Mouse (Mus musculus) frontal cortex, postnatal 14 days (tissue): ENCODE data around the gene Ankzf1.
"Not testable (repeated sequence)": the region's sequence is repeated elsewhere in the genome, so short reads cannot be mapped to it uniquely, and the experiment has no call there.

Experiments used
- DNase-seq, 2 experiments: peaks; one replicate each; pipeline ENCODE4 v3.0.0; 2022; ENCODE audit warnings: low spot score in 2 of 2

Gene Ankzf1

GRCm38 (mm10) chr1:75223532-75223931 lies 31.6 kb downstream of the Ankzf1 start:
- no peak for DNase-seq

- DNase-seq = no peak
These were observed 33.5 kb downstream of the Ankzf1 start for GRCm38 (mm10) chr1:75225473-75225872.

DNA sequence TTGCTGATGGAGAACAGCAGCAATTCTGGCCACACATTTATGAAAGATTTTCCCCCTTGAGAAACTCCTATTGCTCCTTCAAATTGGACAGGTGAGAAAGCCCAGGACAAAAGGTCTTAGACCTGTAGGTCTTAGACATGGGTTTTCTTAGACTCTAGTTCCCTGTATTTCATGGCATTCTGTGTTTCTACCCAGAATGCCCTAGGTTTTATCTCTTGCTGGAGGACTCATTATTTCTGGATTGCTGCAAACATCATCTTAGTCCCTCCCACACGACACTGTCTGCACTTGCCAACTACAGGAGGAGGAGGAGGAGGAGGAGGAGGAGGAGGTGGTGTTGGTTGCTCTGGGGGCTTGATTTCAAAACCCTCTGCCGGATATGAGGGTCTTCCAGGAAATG lies 34.2 kb downstream of the Ankzf1 start:
- no peak for DNase-seq

DNA sequence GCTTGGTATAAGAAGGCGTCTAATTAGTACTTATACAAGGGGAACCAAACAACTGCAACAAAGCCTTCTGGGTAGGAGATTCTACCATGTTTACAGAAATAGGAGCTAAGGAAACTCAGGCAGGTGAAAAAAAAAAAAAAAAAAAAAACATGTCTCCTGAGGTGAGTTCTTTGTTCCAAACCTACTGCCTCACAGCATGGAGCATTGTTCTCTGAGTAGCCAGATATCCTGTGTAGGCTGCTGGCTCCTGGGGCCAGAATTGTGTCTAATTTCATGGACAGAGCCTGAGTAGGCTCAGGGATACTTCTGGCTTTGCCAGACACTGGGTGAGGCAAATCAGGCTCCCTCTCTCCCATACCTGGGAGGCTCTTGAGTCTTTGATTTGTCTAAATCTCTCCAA lies 35.7 kb downstream of the Ankzf1 start:
- no peak for DNase-seq

DNA sequence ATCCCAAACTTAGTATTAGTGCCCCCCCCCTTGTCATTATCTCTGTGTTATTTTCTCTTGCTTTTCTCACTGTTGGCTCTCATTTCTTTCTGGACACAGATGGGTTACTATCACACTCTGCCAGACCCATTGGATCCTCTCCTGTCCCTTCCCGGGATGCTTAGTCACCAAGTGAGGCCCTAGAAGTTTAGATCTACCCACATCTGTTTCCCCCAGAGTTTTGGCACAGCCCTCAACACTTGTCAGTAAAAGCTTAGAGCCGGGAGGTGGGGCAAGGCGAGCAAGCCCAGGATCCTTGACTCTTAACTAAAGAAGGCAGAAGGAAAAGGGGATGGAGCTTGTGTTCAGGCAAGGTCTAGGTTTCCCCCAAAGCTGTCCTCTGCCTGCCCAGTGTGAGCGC lies 37.2 kb downstream of the Ankzf1 start:
- DNase-seq = no peak

- DNase-seq = no peak
These were observed 38.5 kb downstream of the Ankzf1 start for GRCm38 (mm10) chr1:75230335-75230994.

GRCm38 (mm10) chr1:75231224-75231623 lies 39.3 kb downstream of the Ankzf1 start:
- no peak for DNase-seq

GRCm38 (mm10) chr1:75231664-75232152 lies 39.8 kb downstream of the Ankzf1 start, which contains the start of gene A630095N17Rik:
Gene A630095N17Rik, minus strand, starts transcription at chr1:75232102.
- DNase-seq = no peak

DNA sequence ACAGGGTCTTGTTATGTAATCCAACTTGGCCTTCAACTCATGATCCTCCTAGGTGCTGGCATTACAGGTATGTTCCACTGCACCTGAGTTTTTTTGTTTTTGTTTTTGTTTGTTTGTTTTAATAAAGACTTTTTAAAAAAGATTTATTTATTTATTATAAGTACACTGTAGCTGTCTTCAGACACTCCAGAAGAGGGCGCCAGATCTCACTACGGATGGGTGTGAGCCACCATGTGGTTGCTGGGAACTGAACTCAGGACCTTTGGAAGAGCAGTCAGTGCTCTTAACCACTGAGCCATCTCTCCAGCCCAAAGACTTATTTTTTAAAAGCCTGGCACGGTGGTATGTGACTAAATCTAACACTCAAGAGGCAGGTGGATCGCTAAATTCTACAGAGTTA lies 40.5 kb downstream of the Ankzf1 start:
- not testable (repeated sequence) for DNase-seq

DNA sequence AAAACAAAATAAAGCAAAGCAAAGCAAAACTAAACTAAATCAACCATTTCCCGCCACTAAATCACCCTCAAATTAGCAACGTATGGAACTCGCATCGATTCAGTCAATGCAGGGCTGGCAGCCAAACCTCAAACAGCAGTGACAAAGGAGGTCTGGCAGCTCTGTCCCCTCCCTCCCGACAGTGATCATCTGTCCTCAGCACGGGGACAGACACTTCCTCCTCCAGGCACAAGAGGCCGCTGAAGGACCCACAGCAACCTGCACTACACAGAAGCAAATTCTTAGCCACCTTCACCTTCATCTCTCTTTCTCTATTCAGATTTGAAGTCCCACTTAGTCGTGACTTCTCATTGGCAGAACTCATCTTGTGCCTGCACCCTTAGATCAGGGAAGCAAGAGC lies 42.7 kb downstream of the Ankzf1 start:
- DNase-seq = no peak

DNA sequence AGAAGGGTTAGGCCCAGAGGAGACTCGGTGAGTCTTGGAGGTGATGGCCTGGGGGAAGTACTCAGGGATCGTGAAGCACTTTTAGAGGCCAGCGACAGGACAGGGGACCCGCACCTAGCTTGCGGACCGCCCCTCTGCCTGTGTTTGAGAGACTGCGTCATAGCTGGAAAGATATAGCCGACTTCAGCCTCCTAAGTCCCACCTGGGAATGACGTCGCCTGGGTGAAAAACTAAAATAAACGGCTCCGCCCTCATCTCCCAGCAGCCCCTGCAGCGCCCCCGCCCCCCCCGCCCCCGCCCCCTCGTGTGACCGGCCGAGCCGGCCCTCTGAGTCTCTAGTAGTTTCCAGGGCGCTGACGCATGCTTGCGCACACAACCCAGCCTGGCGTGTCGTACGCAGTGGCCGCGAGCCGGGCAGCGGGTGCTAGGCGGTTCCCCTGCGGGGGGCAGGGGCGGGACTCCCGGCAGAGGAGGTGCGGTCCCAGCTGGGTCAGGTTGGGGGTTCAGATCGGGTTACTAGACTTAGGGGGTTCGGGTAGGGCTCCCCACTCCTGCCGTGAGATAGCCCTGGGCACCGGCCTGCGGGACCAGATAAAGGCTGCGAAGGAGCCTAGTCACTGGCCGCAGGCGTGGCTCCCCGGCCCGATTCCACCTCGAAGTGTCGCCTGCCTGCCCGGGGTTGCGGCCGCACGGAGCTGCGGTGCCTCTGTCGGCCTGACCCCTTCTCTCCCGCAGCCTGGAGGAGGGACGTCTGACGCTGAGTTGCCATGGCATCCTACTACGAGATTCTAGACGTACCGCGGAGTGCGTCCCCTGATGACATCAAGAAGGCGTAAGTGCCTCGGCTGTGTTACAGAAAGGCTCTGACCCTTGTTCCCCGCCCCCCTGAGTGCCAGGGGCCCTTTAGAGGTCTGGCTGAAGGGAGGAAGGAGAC lies 44.4 kb downstream of the Ankzf1 start, which contains the start of gene Dnajb2:
TSS of gene Dnajb2 (plus strand) at position 290 of the 934 bp plus-strand sequence.
- DNase-seq = peak in 1 of 2 experiments; percentile 66

GRCm38 (mm10) chr1:75239591-75239990 lies 47.6 kb downstream of the Ankzf1 start:
- no peak for DNase-seq

DNA sequence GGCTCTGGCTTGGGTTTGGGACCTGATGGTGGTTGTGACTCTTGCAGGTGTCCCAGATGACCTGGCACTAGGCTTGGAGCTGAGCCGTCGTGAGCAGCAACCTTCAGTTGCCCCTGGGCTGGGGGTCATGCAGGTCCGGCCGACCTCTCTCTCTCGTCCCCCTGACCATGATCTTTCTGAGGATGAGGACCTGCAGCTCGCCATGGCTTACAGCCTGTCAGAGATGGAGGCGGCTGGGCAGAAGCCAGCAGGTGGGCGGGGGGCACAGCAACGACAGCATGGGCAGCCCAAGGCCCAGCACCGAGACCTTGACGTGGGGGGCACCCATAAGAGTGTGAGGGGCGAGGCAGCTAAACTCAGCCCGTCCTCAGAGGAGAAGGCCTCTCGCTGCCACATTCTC lies 51.5 kb downstream of the Ankzf1 start:
- no peak for DNase-seq

DNA sequence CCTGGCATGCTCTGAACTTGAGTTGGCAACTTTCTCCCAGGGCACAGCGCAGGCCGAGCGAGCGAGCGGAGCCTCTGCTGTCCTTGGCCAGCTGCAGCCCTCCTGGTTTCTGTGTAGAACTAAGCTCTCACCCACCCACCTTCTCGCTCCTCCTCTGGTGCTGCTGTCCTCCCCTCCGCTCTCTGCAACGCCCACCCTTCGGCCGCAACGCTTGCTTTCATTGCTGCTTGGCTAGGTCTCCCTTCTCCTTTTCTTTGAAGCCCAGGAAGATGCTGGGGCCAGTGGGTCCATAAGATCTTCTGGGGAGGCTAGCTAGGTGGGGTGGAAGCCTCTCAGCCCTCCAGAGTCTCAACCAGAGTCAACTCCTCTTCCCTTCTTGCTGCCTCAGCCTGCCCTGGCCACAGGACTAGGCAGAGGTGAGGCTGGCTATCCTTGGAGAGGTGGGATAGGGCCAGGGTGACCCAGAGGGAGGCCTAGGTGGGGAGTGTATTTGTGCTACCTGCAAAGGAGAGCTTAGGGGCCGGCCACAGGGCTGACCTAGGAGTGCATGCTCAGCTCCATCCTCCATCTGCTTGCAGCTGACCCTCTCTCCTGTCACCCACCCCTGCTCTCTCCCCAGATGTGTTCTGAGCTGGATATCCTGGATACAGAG lies 52.4 kb downstream of the Ankzf1 start:
- DNase-seq = no peak

GRCm38 (mm10) chr1:75244836-75245235 lies 52.9 kb downstream of the Ankzf1 start:
- no peak for DNase-seq

DNA sequence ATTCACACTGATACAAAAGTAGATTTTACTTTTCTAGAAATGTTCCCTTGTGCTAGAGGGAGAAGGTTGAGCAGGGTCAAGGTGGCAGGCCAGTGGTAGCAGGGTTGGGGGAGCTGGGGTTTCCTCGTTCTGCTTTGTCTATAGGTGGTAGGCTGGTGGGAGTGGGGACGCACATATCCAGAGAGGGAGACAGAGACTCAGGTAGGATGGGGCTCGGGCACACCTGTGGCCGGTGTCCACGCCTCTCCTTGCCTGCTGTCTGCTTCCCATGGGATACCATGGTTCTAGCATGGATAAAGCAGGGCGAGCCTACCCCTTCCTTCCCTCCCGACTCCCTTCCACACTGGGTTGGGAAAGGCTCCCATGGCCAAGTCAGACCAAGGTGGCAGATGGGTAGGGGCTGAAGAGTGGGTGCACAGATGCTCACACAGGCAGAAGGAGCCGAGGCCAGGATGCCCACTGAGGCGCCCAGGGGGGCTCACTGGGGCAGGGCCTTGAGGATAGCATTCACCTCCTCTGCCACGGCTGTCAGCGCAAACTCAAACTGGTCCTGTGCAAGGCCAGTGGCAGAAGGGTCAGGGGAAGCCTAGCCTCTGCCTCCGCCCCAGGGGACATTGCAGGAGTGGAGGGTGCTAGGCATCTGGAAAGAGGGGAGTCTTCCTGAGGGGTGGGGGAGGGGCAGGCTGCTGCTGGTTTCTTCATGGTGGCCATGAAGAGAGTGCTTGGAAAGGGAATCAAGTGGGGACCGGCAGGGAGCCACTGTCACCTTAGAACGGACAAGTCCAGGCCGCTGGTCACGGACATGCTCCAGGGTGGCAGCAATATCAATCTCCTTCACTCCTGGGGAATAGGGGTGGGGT lies 55.4 kb downstream of the Ankzf1 start:
- no peak for DNase-seq

DNA sequence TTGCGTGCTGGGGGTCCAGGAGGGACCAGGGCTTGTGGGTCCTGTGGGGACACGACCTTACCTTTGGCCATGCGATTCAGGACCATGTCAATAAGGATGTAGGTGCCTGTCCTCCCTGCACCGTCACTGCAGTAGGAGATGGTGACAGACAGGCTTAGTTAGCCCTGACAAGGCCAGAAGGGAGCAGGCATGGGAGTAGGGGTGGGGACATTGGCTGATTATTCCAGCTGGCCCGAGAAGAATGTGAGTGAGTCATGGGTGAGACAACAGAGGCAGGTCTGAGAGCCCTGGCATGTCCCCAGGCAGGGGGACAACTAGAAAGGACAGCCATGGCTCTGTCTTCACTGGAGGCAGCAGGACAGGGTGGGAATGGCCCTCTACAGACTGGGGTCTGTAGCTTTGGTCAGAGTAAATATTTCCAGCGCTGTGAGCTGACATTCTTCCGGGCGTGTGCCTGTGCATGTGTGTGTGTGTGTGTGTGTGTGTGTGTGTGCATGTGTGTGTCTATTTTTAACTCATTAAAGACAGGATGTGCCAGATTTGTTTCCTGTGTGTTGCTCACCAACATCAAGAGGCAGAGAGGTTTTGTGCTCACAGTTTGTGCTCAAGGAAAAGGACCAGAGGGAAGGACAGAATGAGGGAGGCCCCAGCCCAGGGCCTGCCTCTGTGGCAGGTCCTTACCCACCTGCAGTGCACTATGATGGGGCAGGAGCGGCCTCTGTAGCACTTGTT lies 56.3 kb downstream of the Ankzf1 start:
- no peak for DNase-seq
